Mouse (Mus musculus): ENCODE data around the gene Synpr. TPM values are rescaled to one million over a fixed set of nuclear protein-coding genes. Genes with fewer than 3 reads are reported as not detected.

The Synpr gene
- polyA plus RNA-seq, 1 experiment, result 3.6 TPM

GRCm38 (mm10) chr14:13328461-13328860, 43.9 kb downstream of the Synpr start:
- 78% methylated on average over 2 of the region's 2 CpGs for WGBS
- Histone ChIP-seq H3K27me3 (ENCODE audit: control insufficient read depth, insufficient read depth, low read length) (no peaks in the 10 kb centered on the region), H3K4me3 (ENCODE audit: control insufficient read depth, insufficient read depth, low read length) (no peak overlapping the region), H3K4me1 (replicated peaks; ENCODE audit: control insufficient read depth, insufficient read depth, low read length) (no peaks in the 10 kb centered on the region), H3K27ac (ENCODE audit: control insufficient read depth, insufficient read depth, low read length) (no peak overlapping the region), H3K36me3 (ENCODE audit: control insufficient read depth, insufficient read depth, low read length) (no peaks in the 10 kb centered on the region)
- DNase-seq, result no peak
- TF ChIP-seq POLR2A (IDR thresholded peaks at IDR 0.05; ENCODE audit: control insufficient read depth, extremely low read depth, insufficient read depth, low read length, poor library complexity) (no peak), CTCF (IDR thresholded peaks at IDR 0.05; ENCODE audit: borderline replicate concordance, control insufficient read depth, extremely low read depth, insufficient read depth, low read length, poor library complexity) (no peak)

GRCm38 (mm10) chr14:13332497-13333306, 48.1 kb downstream of the Synpr start:
- WGBS, result 83% methylated on average over 10 of the region's 10 CpGs
- DNase-seq, result no peak
- H3K4me3 ChIP-seq (ENCODE audit: control insufficient read depth, insufficient read depth, low read length), result no peak overlapping the region
- no peaks in the 10 kb centered on the region for H3K36me3 ChIP-seq (ENCODE audit: control insufficient read depth, insufficient read depth, low read length)
- no peak overlapping the region for H3K27ac ChIP-seq (ENCODE audit: control insufficient read depth, insufficient read depth, low read length)
- H3K4me1 ChIP-seq (replicated peaks; ENCODE audit: control insufficient read depth, insufficient read depth, low read length), result no peaks in the 10 kb centered on the region
- H3K27me3 ChIP-seq (ENCODE audit: control insufficient read depth, insufficient read depth, low read length), result no peaks in the 10 kb centered on the region
- TF ChIP-seq CTCF (IDR thresholded peaks at IDR 0.05; ENCODE audit: borderline replicate concordance, control insufficient read depth, extremely low read depth, insufficient read depth, low read length, poor library complexity) (no peak), POLR2A (IDR thresholded peaks at IDR 0.05; ENCODE audit: control insufficient read depth, extremely low read depth, insufficient read depth, low read length, poor library complexity) (no peak)

DNA sequence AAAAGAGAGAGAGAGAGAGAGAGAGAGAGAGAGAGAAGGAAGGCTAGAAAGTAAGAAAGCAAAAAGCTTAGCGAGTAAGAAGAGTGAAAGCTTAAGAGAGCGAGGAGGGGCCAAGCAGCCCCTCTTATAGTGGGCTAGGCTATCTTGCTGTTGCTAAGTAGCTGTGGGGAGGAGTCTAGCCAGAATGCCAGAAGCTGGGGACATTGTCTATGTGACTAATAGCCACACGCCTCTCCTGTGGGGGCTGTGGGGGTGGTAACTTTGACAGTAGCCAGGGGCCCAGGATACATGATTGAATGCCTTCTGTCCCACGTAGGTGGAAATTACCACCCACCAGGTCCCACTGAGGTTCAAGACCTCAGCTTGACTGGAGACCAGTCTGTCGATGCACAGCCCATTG, 48.8 kb downstream of the Synpr start:
- H3K36me3 ChIP-seq (ENCODE audit: control insufficient read depth, insufficient read depth, low read length), result no peaks in the 10 kb centered on the region
- no peaks in the 10 kb centered on the region for H3K27me3 ChIP-seq (ENCODE audit: control insufficient read depth, insufficient read depth, low read length)
- DNase-seq, result no peak
- H3K27ac ChIP-seq (ENCODE audit: control insufficient read depth, insufficient read depth, low read length), result no peak overlapping the region
- TF ChIP-seq POLR2A (IDR thresholded peaks at IDR 0.05; ENCODE audit: control insufficient read depth, extremely low read depth, insufficient read depth, low read length, poor library complexity) (no peak), CTCF (IDR thresholded peaks at IDR 0.05; ENCODE audit: borderline replicate concordance, control insufficient read depth, extremely low read depth, insufficient read depth, low read length, poor library complexity) (no peak)
- 84% methylated on average over 5 of the region's 5 CpGs for WGBS
- H3K4me1 ChIP-seq (replicated peaks; ENCODE audit: control insufficient read depth, insufficient read depth, low read length), result no peaks in the 10 kb centered on the region
- H3K4me3 ChIP-seq (ENCODE audit: control insufficient read depth, insufficient read depth, low read length), result no peak overlapping the region

- TF ChIP-seq CTCF (IDR thresholded peaks at IDR 0.05; ENCODE audit: borderline replicate concordance, control insufficient read depth, extremely low read depth, insufficient read depth, low read length, poor library complexity) (no peak), POLR2A (IDR thresholded peaks at IDR 0.05; ENCODE audit: control insufficient read depth, extremely low read depth, insufficient read depth, low read length, poor library complexity) (no peak)
- H3K4me3 ChIP-seq (ENCODE audit: control insufficient read depth, insufficient read depth, low read length), result no peak overlapping the region
- WGBS, result 80% methylated on average over 4 of the region's 4 CpGs
- no peak overlapping the region for H3K27ac ChIP-seq (ENCODE audit: control insufficient read depth, insufficient read depth, low read length)
- no peaks in the 10 kb centered on the region for H3K36me3 ChIP-seq (ENCODE audit: control insufficient read depth, insufficient read depth, low read length)
- no peaks in the 10 kb centered on the region for H3K27me3 ChIP-seq (ENCODE audit: control insufficient read depth, insufficient read depth, low read length)
- DNase-seq, result no peak
- no peaks in the 10 kb centered on the region for H3K4me1 ChIP-seq (replicated peaks; ENCODE audit: control insufficient read depth, insufficient read depth, low read length)
Measured at GRCm38 (mm10) chr14:13336162-13336561, 51.6 kb downstream of the Synpr start.

GRCm38 (mm10) chr14:13340688-13341087, 56.1 kb downstream of the Synpr start:
- TF ChIP-seq CTCF (IDR thresholded peaks at IDR 0.05; ENCODE audit: borderline replicate concordance, control insufficient read depth, extremely low read depth, insufficient read depth, low read length, poor library complexity) (no peak), POLR2A (IDR thresholded peaks at IDR 0.05; ENCODE audit: control insufficient read depth, extremely low read depth, insufficient read depth, low read length, poor library complexity) (no peak)
- WGBS, result 93% methylated on average over 4 of the region's 4 CpGs
- H3K27ac ChIP-seq (ENCODE audit: control insufficient read depth, insufficient read depth, low read length), result no peak overlapping the region
- H3K27me3 ChIP-seq (ENCODE audit: control insufficient read depth, insufficient read depth, low read length), result no peaks in the 10 kb centered on the region
- DNase-seq, result no peak
- H3K36me3 ChIP-seq (ENCODE audit: control insufficient read depth, insufficient read depth, low read length), result no peaks in the 10 kb centered on the region
- no peaks in the 10 kb centered on the region for H3K4me1 ChIP-seq (replicated peaks; ENCODE audit: control insufficient read depth, insufficient read depth, low read length)
- H3K4me3 ChIP-seq (ENCODE audit: control insufficient read depth, insufficient read depth, low read length), result no peak overlapping the region

DNA sequence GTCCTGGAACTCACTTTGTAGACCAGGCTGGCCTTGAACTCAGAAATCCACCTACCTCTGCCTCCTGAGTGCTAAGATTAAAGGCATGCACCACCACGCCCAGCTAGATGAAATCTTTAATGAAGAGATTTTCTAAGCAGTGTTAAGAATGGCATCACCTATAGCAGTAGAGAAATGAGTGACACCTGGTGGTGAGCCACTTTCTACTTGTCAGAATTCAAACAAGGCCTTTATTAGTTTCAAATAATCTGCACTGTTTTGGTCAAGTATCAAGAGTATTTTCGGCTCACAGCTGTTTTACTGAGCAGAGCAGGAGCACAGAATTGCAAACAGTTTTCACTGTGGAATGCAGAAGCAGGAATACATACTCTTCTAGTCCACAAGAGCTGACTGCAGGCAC, 59.7 kb downstream of the Synpr start:
- Histone ChIP-seq H3K4me1 (replicated peaks; ENCODE audit: control insufficient read depth, insufficient read depth, low read length) (no peaks in the 10 kb centered on the region), H3K36me3 (ENCODE audit: control insufficient read depth, insufficient read depth, low read length) (no peaks in the 10 kb centered on the region), H3K27me3 (ENCODE audit: control insufficient read depth, insufficient read depth, low read length) (no peaks in the 10 kb centered on the region), H3K27ac (ENCODE audit: control insufficient read depth, insufficient read depth, low read length) (no peak overlapping the region), H3K4me3 (ENCODE audit: control insufficient read depth, insufficient read depth, low read length) (no peak overlapping the region)
- TF ChIP-seq POLR2A (IDR thresholded peaks at IDR 0.05; ENCODE audit: control insufficient read depth, extremely low read depth, insufficient read depth, low read length, poor library complexity) (no peak), CTCF (IDR thresholded peaks at IDR 0.05; ENCODE audit: borderline replicate concordance, control insufficient read depth, extremely low read depth, insufficient read depth, low read length, poor library complexity) (no peak)
- no peak for DNase-seq
- 75% methylated on average over 2 of the region's 2 CpGs for WGBS

Data from thymus, adult 2 months (tissue).